Mouse (Mus musculus) central nervous system, embryonic 18 days (tissue): ENCODE measurements around the gene Nlgn2. TPM values are rescaled to one million over a fixed set of nuclear protein-coding genes. Genes with fewer than 3 reads are reported as not detected.

ENCODE experiments used
- polyA plus RNA-seq: library from polyadenylated mRNA; depleted of rRNA; stranded (reverse); fragments of >200 nt; gene quantifications from 2 replicates; pipeline ENCODE4 v1.2.3, GENCODE M21; 2012; rRNA removed

Gene Nlgn2
- polyA plus RNA-seq: 90.2 and 112 TPM in 2 replicates

DNA sequence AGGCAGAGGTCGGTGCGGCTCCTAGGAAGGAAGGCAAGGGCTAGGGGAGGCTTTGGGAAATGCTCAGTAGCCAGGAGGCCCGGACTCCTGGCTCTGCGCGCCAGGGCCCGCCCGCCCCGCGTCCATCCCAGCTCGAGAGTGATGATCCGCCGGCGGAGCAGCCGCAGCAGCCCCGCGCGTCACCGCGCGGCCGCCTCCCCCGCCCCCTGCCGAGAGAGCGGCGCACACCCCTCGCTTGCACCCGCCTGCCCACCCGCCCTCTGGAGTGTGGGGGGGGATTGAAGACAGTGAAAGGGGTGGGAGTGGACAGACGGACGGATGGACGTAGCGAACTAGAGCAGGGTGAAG lies at the start of gene Nlgn2:
Gene Nlgn2, minus strand, starts transcription at position 181 of the 348 bp plus-strand sequence.

DNA sequence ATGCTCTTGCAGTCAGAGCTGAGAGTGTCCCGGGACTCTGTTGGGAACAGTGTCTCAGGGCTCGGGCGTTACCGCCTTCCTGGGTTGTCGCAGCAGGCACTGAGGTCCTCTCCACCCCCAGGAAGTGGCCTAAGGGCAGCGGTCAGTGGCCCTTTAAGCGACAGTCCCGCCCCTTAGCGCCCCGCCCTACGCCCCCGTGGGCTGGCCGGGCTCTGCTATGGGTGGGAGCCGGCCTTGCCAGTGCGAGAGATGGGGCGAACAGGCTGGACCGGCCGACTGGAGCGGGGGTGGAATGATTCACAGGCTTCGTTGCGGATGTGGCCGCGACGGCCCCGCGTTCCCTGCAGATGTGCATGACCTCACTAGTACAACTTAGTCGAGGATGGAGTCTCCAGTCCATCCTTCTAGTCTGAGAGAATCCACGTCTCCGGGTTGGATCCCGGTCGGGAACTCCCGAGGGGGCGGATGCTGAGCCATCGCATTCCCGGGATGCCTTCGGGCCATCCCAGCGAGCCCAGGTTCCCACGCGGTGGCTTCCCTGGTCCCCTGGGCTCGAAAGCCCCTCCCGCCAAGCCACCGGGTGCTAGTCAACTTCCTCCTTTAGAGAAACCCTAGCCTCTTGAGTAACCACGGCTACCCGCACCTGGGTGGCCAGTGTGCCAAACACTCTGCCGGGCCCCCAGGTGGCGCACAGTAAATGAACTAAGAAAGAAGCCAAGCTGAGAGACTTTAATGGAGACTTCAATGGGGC lies 43.4 kb upstream of the Nlgn2 start, which contains the start of gene Kctd11:
Gene Kctd11, minus strand, starts transcription at position 554 of the 751 bp plus-strand sequence.

DNA sequence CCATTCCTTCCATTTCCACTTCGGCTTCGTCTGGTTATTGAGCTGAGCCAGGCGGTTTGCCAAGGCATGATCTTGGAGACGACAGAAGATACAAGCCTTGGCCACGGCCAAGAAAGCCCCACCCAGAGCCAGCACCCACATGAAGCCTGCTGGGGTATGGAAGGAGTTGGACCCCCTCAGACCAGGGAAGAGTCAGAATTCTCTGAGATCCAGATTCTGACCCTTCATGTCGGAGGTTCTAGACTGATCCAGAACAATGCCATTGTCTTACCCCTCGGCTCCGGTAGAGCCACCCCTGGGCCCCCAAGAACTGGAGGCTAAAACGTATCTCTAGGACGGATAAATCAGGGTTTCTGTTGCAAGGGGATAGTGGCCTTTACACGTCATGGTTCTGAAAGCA lies 40.3 kb upstream of the Nlgn2 start, which contains the start of gene Tmem95:
Gene Tmem95, minus strand, starts transcription at position 141 of the 400 bp plus-strand sequence.

DNA sequence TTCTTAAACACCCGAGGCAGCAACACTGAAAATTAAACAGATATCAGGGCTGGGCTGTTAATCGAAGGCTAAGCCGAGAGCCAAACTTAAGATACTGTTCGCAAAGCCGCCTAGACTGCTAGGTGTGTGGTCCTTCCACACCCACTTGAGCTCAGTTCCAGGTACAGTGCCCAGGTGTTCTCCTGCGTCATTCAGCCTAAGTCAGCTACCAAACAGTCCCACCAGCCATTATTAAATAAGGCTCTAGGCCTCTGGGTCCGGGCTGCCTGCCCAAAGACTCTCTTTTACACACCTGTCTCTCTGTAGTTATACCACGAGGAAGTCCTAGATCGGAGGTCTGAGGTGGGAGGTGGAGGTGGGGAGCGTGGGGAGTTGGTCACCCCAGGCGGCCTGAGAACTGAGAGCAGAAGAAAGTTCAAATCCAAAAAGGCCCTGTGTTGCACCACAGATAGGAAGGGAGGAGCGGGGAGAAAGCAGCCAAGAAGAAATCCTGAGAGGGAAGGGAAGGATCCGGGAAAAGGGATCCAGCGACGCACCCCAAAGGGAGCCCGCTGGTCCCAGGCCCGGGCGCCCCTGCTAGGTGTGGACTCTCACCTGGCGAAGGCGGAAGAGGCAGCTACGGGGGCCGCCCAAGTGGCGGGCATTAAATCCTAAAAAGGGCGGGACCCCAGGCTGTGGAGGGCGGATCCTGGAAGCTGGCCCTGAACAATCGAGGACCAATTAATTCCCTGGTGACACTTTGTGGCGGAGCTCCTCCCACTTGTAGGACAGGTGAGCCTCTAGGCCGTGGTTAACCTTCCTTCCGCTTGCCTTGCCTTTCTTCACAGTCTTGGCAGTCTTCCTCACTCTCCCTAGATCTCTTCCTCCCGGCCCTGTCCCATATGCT lies 20.8 kb upstream of the Nlgn2 start, which contains the start of gene Tnk1:
Gene Tnk1, minus strand, starts transcription at position 618 of the 886 bp plus-strand sequence.

GRCm38 (mm10) chr11:69846198-69846680 lies 8.7 kb upstream of the Nlgn2 start, which contains the start of gene Plscr3:
Gene Plscr3 (plus strand): TSS chr11:69846376.

GRCm38 (mm10) chr11:69837952-69838713 lies 549 bp upstream of the Nlgn2 start, which contains the start of gene Tmem256:
Gene Tmem256 (plus strand): TSS chr11:69838514.

DNA sequence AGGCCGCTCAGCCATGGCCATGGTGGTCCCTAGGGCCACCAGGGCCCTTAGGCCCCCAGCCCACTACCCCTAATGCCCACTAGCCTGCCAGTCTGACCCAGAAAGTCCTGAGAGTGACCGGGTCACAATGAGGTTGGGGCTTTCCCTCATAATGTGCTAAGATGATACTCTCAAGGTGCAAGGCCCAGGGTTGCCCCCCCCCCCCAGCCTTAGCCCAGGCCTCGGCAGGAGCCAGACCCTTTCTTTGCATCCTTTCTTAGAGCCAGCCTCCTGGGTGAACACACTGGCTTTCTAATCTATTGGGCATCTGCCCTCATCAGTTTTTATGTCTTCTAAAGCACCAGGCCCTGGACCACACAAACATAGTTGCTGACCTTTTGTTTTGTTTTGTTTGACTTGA lies 15.5 kb downstream of the Nlgn2 start, which contains the start of gene Spem1:
Gene Spem1, minus strand, starts transcription at position 101 of the 400 bp plus-strand sequence.

DNA sequence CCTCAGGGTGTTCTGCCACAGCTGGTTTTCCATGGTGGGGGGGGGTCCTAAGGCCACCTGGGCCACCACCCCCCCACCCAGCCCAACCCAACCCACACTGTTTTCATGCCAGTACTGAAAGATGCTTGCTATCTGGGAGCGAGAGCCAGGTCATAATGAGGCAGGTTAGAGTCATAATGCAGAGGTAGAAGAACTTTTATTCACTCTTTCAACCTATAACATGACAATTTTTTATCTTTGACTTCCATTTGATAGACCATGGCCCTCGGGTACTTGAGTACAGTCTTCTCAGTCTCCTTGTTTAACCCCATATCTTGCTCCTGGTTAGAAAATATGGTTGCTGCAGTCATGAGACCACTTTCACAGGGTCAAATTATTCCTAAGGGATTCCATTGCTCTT lies 19.2 kb downstream of the Nlgn2 start, which contains the start of gene Spem2:
Gene Spem2, minus strand, starts transcription at position 101 of the 400 bp plus-strand sequence.

DNA sequence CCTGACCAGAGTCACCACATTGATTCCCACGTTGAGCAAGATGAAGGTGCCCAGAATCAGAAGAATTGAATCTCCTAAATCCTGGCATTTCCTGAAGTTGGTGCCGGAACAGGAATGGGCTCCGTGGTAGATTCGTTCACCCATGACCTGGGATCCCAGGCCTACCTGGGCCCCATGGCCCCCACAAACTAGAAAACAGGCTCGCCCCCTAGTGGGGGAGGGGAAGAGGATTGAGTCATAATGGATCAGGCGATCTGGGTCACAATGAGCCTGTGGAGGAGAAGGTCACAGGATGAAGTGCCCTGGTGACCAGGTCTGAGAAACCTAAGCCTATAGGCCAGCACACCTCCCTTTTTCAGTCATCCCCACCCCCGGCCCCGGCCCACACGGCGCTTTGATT lies 22.4 kb downstream of the Nlgn2 start, which contains the start of gene Gm39566:
Gene Gm39566, minus strand, starts transcription at position 144 of the 400 bp plus-strand sequence.

DNA sequence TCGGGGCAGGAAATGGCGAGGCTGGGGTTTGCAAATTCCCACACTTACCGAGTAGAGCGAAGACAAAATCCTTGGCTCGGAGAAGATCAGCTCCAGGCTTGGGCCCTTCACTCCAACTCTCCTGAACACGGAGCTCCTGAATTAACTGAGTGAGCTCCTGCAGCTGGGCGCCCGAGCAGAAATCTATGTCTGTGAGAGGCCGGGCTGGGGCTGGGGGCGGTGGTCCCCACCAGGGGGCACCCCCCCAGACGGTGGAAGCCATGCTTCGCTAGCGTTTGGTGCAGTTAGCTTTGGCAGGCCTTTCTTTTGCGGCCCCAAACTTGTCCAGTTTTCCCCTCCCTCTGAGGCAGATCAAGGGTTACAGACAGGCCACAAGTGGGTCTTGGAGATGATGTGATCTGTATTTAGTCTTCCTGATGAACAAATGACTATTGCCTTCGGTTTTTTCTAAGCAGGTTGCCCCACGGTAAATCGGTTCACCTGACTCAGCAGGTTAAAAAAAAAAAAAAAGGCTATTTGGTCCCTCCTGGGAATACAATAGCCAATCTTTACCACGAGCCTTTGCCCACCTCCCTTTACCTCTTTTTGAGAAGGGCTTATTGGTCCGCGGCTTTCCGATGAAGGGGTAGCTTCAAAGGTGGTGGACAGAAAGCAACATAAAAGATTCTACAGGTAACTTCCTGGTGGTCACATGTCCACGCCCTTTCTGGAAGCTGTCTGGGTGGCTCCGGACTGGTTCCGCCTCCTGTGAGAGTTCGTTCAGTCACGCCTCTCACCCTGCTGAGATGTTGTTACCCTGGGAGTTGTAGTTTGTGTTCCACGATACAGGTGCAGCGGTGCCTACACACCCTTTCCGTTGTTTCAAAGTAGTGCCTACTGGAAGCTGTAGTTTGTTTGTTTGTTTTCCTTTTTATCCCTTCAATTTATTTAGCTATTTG lies 32.3 kb downstream of the Nlgn2 start, which contains the start of gene Tmem102:
Gene Tmem102, minus strand, starts transcription at position 653 of the 938 bp plus-strand sequence.

GRCm38 (mm10) chr11:69801379-69801977 lies 36.1 kb downstream of the Nlgn2 start, which contains the start of gene Fgf11:
Gene Fgf11 (minus strand): TSS chr11:69801857.

GRCm38 (mm10) chr11:69795168-69795982 lies 42.2 kb downstream of the Nlgn2 start, which contains the start of gene Chrnb1:
Gene Chrnb1 (minus strand): TSS chr11:69795943.

Other genes with a start within 250 kb of the Nlgn2 start
- gene Atp1b2, start 231.8 kb downstream of the Nlgn2 start, polyA plus RNA-seq: 95.2 and 95.8 TPM in 2 replicates
- not detected in 2 replicates for gene Shbg, start 219.9 kb downstream of the Nlgn2 start, polyA plus RNA-seq
- 16.5 and 16.9 TPM in 2 replicates for gene Sat2, start 215.8 kb downstream of the Nlgn2 start, polyA plus RNA-seq
- gene Fxr2, start 204.8 kb downstream of the Nlgn2 start, polyA plus RNA-seq: 121 and 125 TPM in 2 replicates
- 0.13 TPM in 1 of 2 replicates, not detected in the other for gene Sox15, start 182.5 kb downstream of the Nlgn2 start, polyA plus RNA-seq
- gene Mpdu1, start 175.1 kb downstream of the Nlgn2 start, polyA plus RNA-seq: 125 and 127 TPM in 2 replicates
- gene Cd68, start 171.6 kb downstream of the Nlgn2 start, polyA plus RNA-seq: 6.1 and 7.5 TPM in 2 replicates
- gene Eif4a1, start 165.4 kb downstream of the Nlgn2 start, polyA plus RNA-seq: 887 and 907 TPM in 2 replicates
- 155 and 168 TPM in 2 replicates for gene Senp3, start 155.7 kb downstream of the Nlgn2 start, polyA plus RNA-seq
- gene Tnfsf13, start 152.0 kb downstream of the Nlgn2 start, polyA plus RNA-seq: 0.79 and 1.1 TPM in 2 replicates
- 7.0 and 7.1 TPM in 2 replicates for gene Tnfsf12, start 141.9 kb downstream of the Nlgn2 start, polyA plus RNA-seq
- 1.2 and 1.5 TPM in 2 replicates for gene Tnfsfm13, start 141.7 kb downstream of the Nlgn2 start, polyA plus RNA-seq
- gene Polr2a, start 79.1 kb downstream of the Nlgn2 start, polyA plus RNA-seq: 20.4 and 20.9 TPM in 2 replicates
- gene Slc35g3, start 75.8 kb downstream of the Nlgn2 start, polyA plus RNA-seq: 0.12 and 0.20 TPM in 2 replicates
- gene Zbtb4, start 71.9 kb downstream of the Nlgn2 start, polyA plus RNA-seq: 15.8 and 16.1 TPM in 2 replicates
- 1.6 and 5.2 TPM in 2 replicates for gene Chrnb1, start 41.8 kb downstream of the Nlgn2 start, polyA plus RNA-seq
- 23.7 and 27.4 TPM in 2 replicates for gene Fgf11, start 35.9 kb downstream of the Nlgn2 start, polyA plus RNA-seq
- gene Tmem102, start 32.2 kb downstream of the Nlgn2 start, polyA plus RNA-seq: 0.13 and 0.25 TPM in 2 replicates
- gene Gm39566, start 22.5 kb downstream of the Nlgn2 start, polyA plus RNA-seq: not detected in 2 replicates
- gene Spem2, start 19.3 kb downstream of the Nlgn2 start, polyA plus RNA-seq: not detected in 2 replicates
- 1.3 and 1.5 TPM in 2 replicates for gene Spem1, start 15.6 kb downstream of the Nlgn2 start, polyA plus RNA-seq
- 232 and 256 TPM in 2 replicates for gene Tmem256, start 730 bp upstream of the Nlgn2 start, polyA plus RNA-seq
- gene Plscr3, start 8.6 kb upstream of the Nlgn2 start, polyA plus RNA-seq: 73.6 and 80.2 TPM in 2 replicates
- gene Tnk1, start 20.9 kb upstream of the Nlgn2 start, polyA plus RNA-seq: 0.04 and 0.18 TPM in 2 replicates
- not detected in 2 replicates for gene Tmem95, start 40.2 kb upstream of the Nlgn2 start, polyA plus RNA-seq
- gene Kctd11, start 43.6 kb upstream of the Nlgn2 start, polyA plus RNA-seq: 1.2 TPM in 2 replicates
- gene Acap1, start 57.8 kb upstream of the Nlgn2 start, polyA plus RNA-seq: 0.61 and 0.68 TPM in 2 replicates
- 5.3 and 5.6 TPM in 2 replicates for gene 2810408A11Rik, start 63.2 kb upstream of the Nlgn2 start, polyA plus RNA-seq
- 111 and 113 TPM in 2 replicates for gene Neurl4, start 63.3 kb upstream of the Nlgn2 start, polyA plus RNA-seq
- 60.8 and 63.8 TPM in 2 replicates for gene Gps2, start 76.1 kb upstream of the Nlgn2 start, polyA plus RNA-seq
- gene Eif5a, start 84.2 kb upstream of the Nlgn2 start, polyA plus RNA-seq: 777 and 816 TPM in 2 replicates
- 48.3 and 53.7 TPM in 2 replicates for gene Ybx2, start 98.0 kb upstream of the Nlgn2 start, polyA plus RNA-seq
- gene Slc2a4, start 110.4 kb upstream of the Nlgn2 start, polyA plus RNA-seq: 3.7 and 4.9 TPM in 2 replicates
- 0.21 and 2.5 TPM in 2 replicates for gene Cldn7, start 127.0 kb upstream of the Nlgn2 start, polyA plus RNA-seq
- gene Ctdnep1, start 143.4 kb upstream of the Nlgn2 start, polyA plus RNA-seq: 93.3 and 102 TPM in 2 replicates
- 151 and 159 TPM in 2 replicates for gene Elp5, start 144.7 kb upstream of the Nlgn2 start, polyA plus RNA-seq
- 412 and 425 TPM in 2 replicates for gene Gabarap, start 153.4 kb upstream of the Nlgn2 start, polyA plus RNA-seq
- 41.8 and 47.6 TPM in 2 replicates for gene Phf23, start 158.0 kb upstream of the Nlgn2 start, polyA plus RNA-seq
- gene Dvl2, start 162.8 kb upstream of the Nlgn2 start, polyA plus RNA-seq: 26.9 and 34.5 TPM in 2 replicates
- gene Acadvl, start 177.6 kb upstream of the Nlgn2 start, polyA plus RNA-seq: 46.1 and 54.7 TPM in 2 replicates
- gene Dlg4, start 179.2 kb upstream of the Nlgn2 start, polyA plus RNA-seq: 242 and 275 TPM in 2 replicates
- gene Asgr1, start 216.3 kb upstream of the Nlgn2 start, polyA plus RNA-seq: 3.4 and 3.5 TPM in 2 replicates